Mouse (Mus musculus): ENCODE data around the gene Dync1h1. TPM values are rescaled to one million over a fixed set of nuclear protein-coding genes. Genes with fewer than 3 reads are reported as not detected.

Gene Dync1h1
- polyA plus RNA-seq (2017; shearing (Covaris generic)) = 32.2 TPM

DNA sequence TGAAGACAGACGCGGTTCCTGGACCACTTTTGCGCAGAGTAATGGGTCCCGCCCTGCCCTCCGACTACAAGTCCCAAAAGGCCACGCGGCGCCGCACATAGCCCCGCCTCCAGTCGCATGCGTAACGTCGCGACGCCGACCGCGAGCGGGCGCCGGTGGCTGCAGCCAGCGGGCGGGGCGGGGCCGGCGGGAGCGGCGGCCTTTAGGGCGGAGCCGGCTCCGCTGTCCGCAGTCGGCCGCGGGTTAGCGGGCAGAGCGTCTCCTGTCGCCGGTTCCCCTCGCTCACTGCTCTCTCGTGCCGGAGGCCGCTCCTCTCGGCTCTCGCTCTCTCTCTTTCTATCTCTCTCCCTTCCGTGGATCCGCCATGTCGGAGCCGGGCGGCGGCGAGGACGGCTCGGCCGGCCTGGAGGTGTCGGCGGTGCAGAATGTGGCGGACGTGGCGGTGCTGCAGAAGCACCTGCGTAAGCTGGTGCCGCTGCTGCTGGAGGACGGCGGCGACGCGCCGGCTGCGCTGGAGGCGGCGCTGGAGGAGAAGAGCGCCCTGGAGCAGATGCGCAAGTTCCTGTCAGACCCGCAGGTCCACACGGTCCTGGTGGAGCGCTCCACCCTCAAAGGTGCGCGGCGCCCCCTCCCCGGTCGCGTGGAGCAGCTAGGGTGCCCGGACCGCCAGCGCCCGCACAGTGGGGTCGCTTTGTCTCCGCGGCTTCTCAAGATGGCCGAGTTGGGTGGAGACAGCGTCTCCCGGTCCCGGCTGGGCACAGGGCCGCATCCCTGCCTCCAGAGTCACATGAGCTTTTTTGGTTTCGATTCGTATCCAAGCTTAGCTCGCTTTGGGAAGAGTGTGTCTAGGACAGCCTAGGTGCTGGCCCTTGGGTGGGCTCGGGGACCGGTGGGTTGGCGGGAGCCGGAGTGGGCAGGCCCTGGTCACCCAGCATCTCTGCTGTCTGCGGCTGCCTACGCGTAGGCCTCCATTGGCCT, at the start of gene Dync1h1:
Gene Dync1h1, plus strand, starts transcription at position 212 of the 978 bp plus-strand sequence.

GRCm38 (mm10) chr12:110682561-110683299, 81.5 kb downstream of the Dync1h1 start, which contains the start of gene 1700001K19Rik:
Gene 1700001K19Rik, minus strand, starts transcription at chr12:110682619.

GRCm38 (mm10) chr12:110702556-110702955, 101.3 kb downstream of the Dync1h1 start, which contains the start of gene Hsp90aa1:
Gene Hsp90aa1, minus strand, starts transcription at chr12:110702728.

Other genes with a start within 250 kb of the Dync1h1 start
- 195 TPM for gene Ppp2r5c, start 154.3 kb upstream of the Dync1h1 start, polyA plus RNA-seq (2017; shearing (Covaris generic))
- 0.70 TPM for gene 1700001K19Rik, start 81.2 kb downstream of the Dync1h1 start, polyA plus RNA-seq (2017; shearing (Covaris generic))
- 1,198 TPM for gene Hsp90aa1, start 101.3 kb downstream of the Dync1h1 start, polyA plus RNA-seq (2017; shearing (Covaris generic))
- gene Wdr20, start 136.5 kb downstream of the Dync1h1 start, polyA plus RNA-seq (2017; shearing (Covaris generic)) = 80.2 TPM
- gene Mok, start 239.5 kb downstream of the Dync1h1 start, polyA plus RNA-seq (2017; shearing (Covaris generic)) = not detected
- gene Zfp839, start 248.8 kb downstream of the Dync1h1 start, polyA plus RNA-seq (2017; shearing (Covaris generic)) = 7.2 TPM